Mouse (Mus musculus) intestine, postnatal 0 days (tissue): ENCODE measurements around the gene Atp6v1g1. TPM values are rescaled to one million over a fixed set of nuclear protein-coding genes. Genes with fewer than 3 reads are reported as not detected.

Experiments used
- ATAC-seq: fragments of 200-750 bp; cut with Nextera tagmentation; 2 replicates; pipeline ENCODE4 v1.8.0; 2017; ENCODE audit warnings: mild to moderate bottlenecking, moderate TSS enrichment, moderate library complexity
- H3K27ac ChIP-seq: fragments of 300-500 bp; sonication (generic); 2 replicates; pipeline ENCODE4 v1.5.1; 2014; ENCODE audit warnings: mild to moderate bottlenecking, low read depth, low read length, moderate library complexity
- H3K27me3 ChIP-seq: fragments of 300-500 bp; sonication (generic); replicated peaks from 2 replicates; pipeline ENCODE4 v1.6.1; 2014; ENCODE audit warnings: low read length, mixed read lengths; ENCODE audit not compliant: control insufficient read depth, insufficient read depth
- H3K36me3 ChIP-seq: fragments of 300-500 bp; sonication (generic); 2 replicates; pipeline ENCODE4 v1.6.1; 2014; ENCODE audit warnings: mild to moderate bottlenecking, moderate library complexity; ENCODE audit not compliant: control insufficient read depth, insufficient read depth
- H3K4me1 ChIP-seq: fragments of 300-500 bp; sonication (generic); replicated peaks from 2 replicates; pipeline ENCODE4 v1.6.1; 2014; ENCODE audit warnings: antibody characterized with exemption, low read length, mixed read lengths; ENCODE audit not compliant: control insufficient read depth, insufficient read depth
- H3K4me2 ChIP-seq: fragments of 300-500 bp; sonication (generic); replicated peaks from 2 replicates; pipeline ENCODE4 v1.6.1; 2014; ENCODE audit warnings: low read depth, mild to moderate bottlenecking, moderate library complexity
- H3K4me3 ChIP-seq: fragments of 300-500 bp; sonication (generic); 2 replicates; pipeline ENCODE4 v1.5.1; 2014; ENCODE audit warnings: low read depth, low read length
- H3K9ac ChIP-seq: fragments of 300-500 bp; sonication (generic); 2 replicates; pipeline ENCODE4 v1.6.1; 2014; ENCODE audit warnings: mild to moderate bottlenecking, low read depth, low read length
- H3K9me3 ChIP-seq: fragments of 300-500 bp; sonication (generic); 2 replicates; pipeline ENCODE4 v1.6.1; 2016; ENCODE audit warnings: mixed run types; ENCODE audit not compliant: control insufficient read depth
- CTCF ChIP-seq: sonication (generic); IDR thresholded peaks from 2 replicates; pipeline ENCODE4 v1.5.1; 2016; ENCODE audit warnings: low read depth, mild to moderate bottlenecking, control low read depth, antibody characterized with exemption, moderate library complexity
- WGBS: fragments of 180-500 bp; shearing (Covaris S2); extraction: QIAGEN DNeasy Blood & Tissue Kit; methylation state at CpG from one replicate; pipeline ENCODE4 v1.1.7; 2014; 5-methylcytosine and 5-hydroxymethylcytosine counted together
- polyA plus RNA-seq: library from polyadenylated mRNA; unstranded; fragments of >200 nt; fragmentation: Nextera tagmentation; extraction: Ambion mirVana; gene quantifications from 2 replicates; pipeline ENCODE4 v1.2.1, GENCODE M21; 2015

Atp6v1g1 gene
- polyA plus RNA-seq, result 345 and 364 TPM in 2 replicates

DNA sequence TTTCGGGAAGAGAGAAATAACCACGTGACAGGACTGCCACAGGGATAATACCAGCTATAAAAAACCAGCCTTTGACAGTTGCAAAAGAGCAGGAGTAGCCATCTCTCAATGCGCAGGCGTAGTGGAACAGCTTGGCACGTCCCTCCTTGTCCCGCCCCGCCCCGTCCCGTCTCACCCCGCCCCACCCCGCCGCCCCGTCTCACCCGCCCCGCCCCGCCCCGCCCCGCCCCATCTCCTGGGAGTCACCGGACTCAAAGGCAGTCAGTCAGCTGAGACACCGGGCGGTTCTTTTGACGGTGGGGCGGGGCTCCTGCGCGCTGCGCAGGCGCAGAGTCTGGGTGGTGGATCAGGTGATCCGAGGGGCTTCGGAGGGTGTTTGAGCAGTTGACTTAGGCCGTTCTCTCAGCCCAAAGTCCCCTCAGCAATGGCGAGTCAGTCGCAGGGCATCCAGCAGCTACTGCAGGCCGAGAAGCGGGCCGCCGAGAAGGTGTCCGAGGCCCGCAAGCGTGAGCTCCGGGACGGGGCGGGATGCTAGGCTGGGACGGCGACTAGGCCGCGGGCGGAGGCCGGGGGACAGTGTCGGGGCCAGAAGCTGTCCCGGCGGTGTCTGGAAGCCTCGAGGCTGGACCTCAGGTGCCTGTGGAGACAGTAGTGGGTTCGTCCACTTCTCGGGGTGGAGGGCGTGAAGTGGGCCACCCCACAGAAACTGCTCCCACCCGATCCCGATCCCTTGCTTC is at the start of gene Atp6v1g1:
Gene Atp6v1g1, plus strand, starts transcription at position 279 of the 737 bp plus-strand sequence.
- Histone ChIP-seq H3K9ac (peak within 1 kb of the TSS; percentile 94), H3K9me3 (no peaks in the 10 kb centered on the region), H3K27ac (peak within 1 kb of the TSS; percentile 84), H3K4me1 (peaks cover 13% of the 10 kb centered on the region; the same call in 1 of the 2 replicates), H3K4me3 (peak within 1 kb of the TSS; percentile 87), H3K4me2 (peak within 1 kb of the TSS; percentile 73), H3K36me3 (peaks cover 18% of the 10 kb centered on the region), H3K27me3 (no peaks in the 10 kb centered on the region)
- no peak for TF ChIP-seq CTCF
- WGBS, result 0% methylated on average over 41 of the region's 57 CpGs
- ATAC-seq, result peak; percentile 93

- H3K9me3 ChIP-seq, result no peaks in the 10 kb centered on the region
- H3K36me3 ChIP-seq, result no peaks in the 10 kb centered on the region
- TF ChIP-seq CTCF, result no peak
- H3K4me1 ChIP-seq, result no peaks in the 10 kb centered on the region; the same call in 1 of the 2 replicates
- H3K27me3 ChIP-seq, result peaks cover 3% of the 10 kb centered on the region; the same call in 1 of the 2 replicates
- peak overlapping the region; percentile 59 for H3K9ac ChIP-seq
- ATAC-seq, result peak; percentile 70
- peak overlapping the region; percentile 60 for H3K27ac ChIP-seq
- under 1% methylated on average over 90 of the region's 107 CpGs for WGBS
- H3K4me3 ChIP-seq, result peak overlapping the region; percentile 61
- peak overlapping the region; percentile 100 for H3K4me2 ChIP-seq
Observed at GRCm38 (mm10) chr4:63494967-63495914, 49.3 kb upstream of the Atp6v1g1 start.

DNA sequence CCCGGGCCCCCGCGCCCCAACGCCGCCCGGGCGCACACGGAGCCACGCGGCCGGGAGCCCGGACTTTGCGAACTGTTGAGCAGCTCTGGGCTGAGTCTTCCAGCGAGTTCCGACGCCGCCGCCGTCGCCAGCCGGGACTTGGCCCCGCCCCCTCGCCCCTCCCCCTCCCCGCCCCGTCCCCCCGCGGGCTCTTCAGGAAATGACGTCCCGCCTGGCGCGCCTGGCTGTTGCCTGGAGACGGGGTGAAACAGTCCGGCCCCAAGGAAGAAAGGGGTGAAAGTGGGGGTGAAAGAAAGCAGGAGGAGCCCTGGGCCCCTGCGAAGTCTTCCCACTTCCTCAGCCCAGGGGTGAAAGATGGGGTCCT is 48.7 kb upstream of the Atp6v1g1 start, which contains the start of gene Whrn:
Gene Whrn, minus strand, starts transcription at position 77 of the 364 bp plus-strand sequence.
- 0% methylated on average over 32 of the region's 34 CpGs for WGBS
- H3K4me3 ChIP-seq, result peak within 1 kb of the TSS; percentile 61
- peak within 1 kb of the TSS; percentile 59 for H3K9ac ChIP-seq
- no peak for TF ChIP-seq CTCF
- H3K9me3 ChIP-seq, result no peaks in the 10 kb centered on the region
- H3K27me3 ChIP-seq, result peaks cover 3% of the 10 kb centered on the region; the same call in 1 of the 2 replicates
- no peaks in the 10 kb centered on the region; the same call in 1 of the 2 replicates for H3K4me1 ChIP-seq
- peak within 1 kb of the TSS; percentile 100 for H3K4me2 ChIP-seq
- no peaks in the 10 kb centered on the region for H3K36me3 ChIP-seq
- peak within 1 kb of the TSS; percentile 60 for H3K27ac ChIP-seq
- peak; percentile 72 for ATAC-seq

- Histone ChIP-seq H3K9me3 (no peaks in the 10 kb centered on the region), H3K4me1 (no peaks in the 10 kb centered on the region; the same call in 1 of the 2 replicates), H3K4me2 (peak overlapping the region; percentile 100), H3K4me3 (peak overlapping the region; percentile 61), H3K27me3 (peaks cover 3% of the 10 kb centered on the region; the same call in 1 of the 2 replicates), H3K27ac (no peak overlapping the region), H3K36me3 (no peaks in the 10 kb centered on the region), H3K9ac (peak overlapping the region; percentile 59; the same call in 1 of the 2 replicates)
- ATAC-seq, result no peak
- TF ChIP-seq CTCF, result no peak
- whole genome bisulfite sequencing, result 8% methylated on average over 6 of the region's 6 CpGs
Observed at GRCm38 (mm10) chr4:63496312-63496711, 48.3 kb upstream of the Atp6v1g1 start.

- Histone ChIP-seq H3K4me3 (no peak overlapping the region), H3K9me3 (no peaks in the 10 kb centered on the region), H3K27ac (no peak overlapping the region), H3K9ac (no peak overlapping the region), H3K27me3 (peaks cover 3% of the 10 kb centered on the region; the same call in 1 of the 2 replicates), H3K36me3 (no peaks in the 10 kb centered on the region), H3K4me1 (no peaks in the 10 kb centered on the region; the same call in 1 of the 2 replicates), H3K4me2 (no peak overlapping the region)
- WGBS, result 37% methylated on average over 3 of the region's 3 CpGs
- peak; percentile 56 for TF ChIP-seq CTCF
- no peak for ATAC-seq
Observed at GRCm38 (mm10) chr4:63498346-63498745, 46.2 kb upstream of the Atp6v1g1 start.
